Mouse (Mus musculus) kidney, embryonic 16.5 days (tissue): ENCODE results near the gene Lrrc29. TPM values are rescaled to one million over a fixed set of nuclear protein-coding genes. Genes with fewer than 3 reads are reported as not detected.

Source experiments
- ATAC-seq: fragments of 200-750 bp; cut with Nextera tagmentation; 2 replicates; pipeline ENCODE4 v1.8.0; 2017; ENCODE audit warnings: moderate TSS enrichment; ENCODE audit not compliant: low FRiP score, low TSS enrichment
- H3K27ac ChIP-seq: fragments of 300-500 bp; sonication (generic); 2 replicates; pipeline ENCODE4 v1.5.1; 2014; ENCODE audit warnings: low read length
- H3K27me3 ChIP-seq: fragments of 300-500 bp; sonication (generic); 2 replicates; pipeline ENCODE4 v1.6.1; 2014; ENCODE audit warnings: low read length, control low read depth, mixed read lengths; ENCODE audit not compliant: insufficient read depth
- H3K36me3 ChIP-seq: fragments of 300-500 bp; sonication (generic); 2 replicates; pipeline ENCODE4 v1.6.1; 2014; ENCODE audit warnings: low read length, control low read depth, mixed read lengths; ENCODE audit not compliant: insufficient read depth
- H3K4me1 ChIP-seq: fragments of 300-500 bp; sonication (generic); 2 replicates; pipeline ENCODE4 v1.6.1; 2014; ENCODE audit warnings: low read length, control low read depth, mixed read lengths; ENCODE audit not compliant: insufficient read depth
- H3K4me2 ChIP-seq: fragments of 300-500 bp; sonication (generic); replicated peaks from 2 replicates; pipeline ENCODE4 v1.6.1; 2014; ENCODE audit warnings: low read depth, low read length
- H3K4me3 ChIP-seq: fragments of 300-500 bp; sonication (generic); 2 replicates; pipeline ENCODE4 v1.5.1; 2014; ENCODE audit warnings: mild to moderate bottlenecking, low read length
- H3K9ac ChIP-seq: fragments of 300-500 bp; sonication (generic); replicated peaks from 2 replicates; pipeline ENCODE4 v1.6.1; 2014; ENCODE audit warnings: low read length
- H3K9me3 ChIP-seq: fragments of 300-500 bp; sonication (generic); 2 replicates; pipeline ENCODE4 v1.6.1; 2016; ENCODE audit warnings: low read length, control low read depth
- WGBS: fragments of 180-500 bp; shearing (Covaris S2); extraction: QIAGEN DNeasy Blood & Tissue Kit; methylation state at CpG from one replicate; pipeline ENCODE4 v1.1.7; 2014; 5-methylcytosine and 5-hydroxymethylcytosine counted together
- polyA plus RNA-seq: library from polyadenylated mRNA; unstranded; fragments of >200 nt; fragmentation: Nextera tagmentation; extraction: Ambion mirVana; gene quantifications from 2 replicates; pipeline ENCODE4 v1.2.1, GENCODE M21; 2015

The Lrrc29 gene
- polyA plus RNA-seq, 1 experiment from 2014 or later: 2.4 TPM

DNA sequence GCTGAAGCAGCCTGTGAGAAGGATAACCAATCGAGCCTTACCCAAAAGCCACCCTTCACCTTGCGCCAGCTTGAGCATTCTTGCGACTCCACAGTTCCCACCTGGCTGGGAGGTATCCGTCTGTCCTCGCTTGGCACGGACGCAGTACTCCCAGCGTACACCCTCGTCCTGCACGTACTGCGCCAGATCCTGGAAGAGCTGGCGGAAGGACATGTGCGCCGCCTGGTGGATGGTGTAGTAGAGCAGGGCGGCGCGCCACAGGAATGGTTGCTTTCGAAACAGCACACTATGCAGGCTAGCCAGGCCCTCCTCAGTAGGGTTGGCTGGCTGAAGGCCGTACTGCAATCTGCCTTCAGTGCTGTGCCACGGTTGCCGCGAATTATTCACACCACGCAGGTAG, 43.0 kb downstream of the Lrrc29 start:
- H3K4me3 ChIP-seq: no peak overlapping the region
- H3K4me1 ChIP-seq: peaks cover 5% of the 10 kb centered on the region; the same call in 1 of the 2 replicates
- H3K9me3 ChIP-seq: no peaks in the 10 kb centered on the region
- H3K27ac ChIP-seq: no peak overlapping the region
- H3K27me3 ChIP-seq: peaks cover 21% of the 10 kb centered on the region
- no peak overlapping the region for H3K9ac ChIP-seq
- 0 out of 2 replicates have a peak, but pooled peaks have one; percentile 32 for ATAC-seq
- WGBS: 31% methylated on average over 23 of the region's 23 CpGs
- H3K36me3 ChIP-seq: peaks cover 8% of the 10 kb centered on the region
- H3K4me2 ChIP-seq: no peak overlapping the region

DNA sequence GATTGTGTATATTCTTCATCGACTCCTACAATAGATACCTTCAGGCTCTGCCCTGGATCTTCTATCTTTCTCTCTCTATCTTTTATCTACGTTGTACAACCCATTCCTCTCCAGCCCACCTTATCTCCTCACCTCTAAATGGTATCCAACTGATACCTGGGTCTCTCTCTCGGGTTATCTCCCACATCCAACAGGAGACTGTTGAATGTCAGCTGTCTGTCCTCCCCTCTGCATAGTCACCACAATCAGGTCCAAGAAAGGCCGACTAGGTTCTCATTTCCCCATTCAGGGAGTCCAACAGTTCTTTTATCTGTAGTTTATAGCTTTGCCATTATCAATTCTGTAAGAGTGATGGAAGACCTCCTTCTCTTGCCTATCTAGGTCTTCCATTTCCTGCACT, 43.8 kb downstream of the Lrrc29 start:
- Histone ChIP-seq H3K36me3 (peaks cover 8% of the 10 kb centered on the region), H3K4me1 (peaks cover 5% of the 10 kb centered on the region; the same call in 1 of the 2 replicates), H3K27ac (no peak overlapping the region), H3K4me2 (no peak overlapping the region), H3K9me3 (no peaks in the 10 kb centered on the region), H3K4me3 (no peak overlapping the region), H3K27me3 (peaks cover 29% of the 10 kb centered on the region), H3K9ac (no peak overlapping the region)
- 93% methylated on average over 4 of the region's 4 CpGs for WGBS
- no peak for ATAC-seq

DNA sequence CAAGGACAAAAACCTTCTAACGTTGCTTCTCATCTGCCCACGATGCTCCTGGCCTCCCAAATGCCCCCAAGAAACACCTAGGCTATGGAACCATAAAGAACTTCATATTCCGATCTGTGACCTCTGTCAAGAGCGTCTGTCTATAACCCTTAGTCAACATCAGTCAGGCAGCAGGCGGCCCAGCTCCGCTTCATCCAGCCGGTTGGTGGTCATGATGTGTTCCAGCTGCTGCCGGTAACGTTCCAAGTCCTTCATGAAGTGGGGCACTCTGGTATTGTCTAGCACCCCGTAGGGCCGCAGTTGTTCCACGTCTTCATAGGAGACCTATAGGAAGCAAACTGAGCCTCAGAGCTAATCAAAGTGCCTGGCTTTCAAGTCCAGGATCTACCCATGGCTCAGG, 44.3 kb downstream of the Lrrc29 start:
- 87% methylated on average over 12 of the region's 12 CpGs for WGBS
- no peak overlapping the region for H3K27ac ChIP-seq

DNA sequence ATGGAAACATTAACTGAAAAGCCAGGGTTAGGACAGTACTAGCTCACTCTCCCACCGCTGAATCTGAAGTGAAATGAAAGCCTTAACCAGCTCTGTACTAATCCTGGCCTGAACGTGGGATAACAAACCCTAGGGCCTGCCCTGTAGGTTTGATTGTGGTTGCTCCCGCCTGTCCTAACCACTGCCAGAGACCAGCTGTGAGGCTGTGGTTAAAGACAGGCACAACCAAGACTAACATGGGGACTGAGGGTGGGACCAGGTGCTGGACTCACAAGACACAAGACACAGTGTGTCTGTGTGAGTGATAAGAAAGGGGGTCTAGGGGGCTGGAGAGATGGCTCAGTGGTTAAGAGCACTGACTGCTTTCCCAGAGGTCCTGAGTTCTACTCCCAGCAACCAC, 45.5 kb downstream of the Lrrc29 start:
- WGBS: 81% methylated on average over 3 of the region's 3 CpGs

More for the DNA sequence above, 44.3 kb downstream of the Lrrc29 start:
- H3K4me2 ChIP-seq: no peak overlapping the region
- H3K9ac ChIP-seq: no peak overlapping the region
- H3K4me3 ChIP-seq: no peak overlapping the region
- no peak for ATAC-seq
- H3K36me3 ChIP-seq: peaks cover 8% of the 10 kb centered on the region
- peaks cover 5% of the 10 kb centered on the region; the same call in 1 of the 2 replicates for H3K4me1 ChIP-seq
- H3K9me3 ChIP-seq: no peaks in the 10 kb centered on the region
- peaks cover 34% of the 10 kb centered on the region for H3K27me3 ChIP-seq

DNA sequence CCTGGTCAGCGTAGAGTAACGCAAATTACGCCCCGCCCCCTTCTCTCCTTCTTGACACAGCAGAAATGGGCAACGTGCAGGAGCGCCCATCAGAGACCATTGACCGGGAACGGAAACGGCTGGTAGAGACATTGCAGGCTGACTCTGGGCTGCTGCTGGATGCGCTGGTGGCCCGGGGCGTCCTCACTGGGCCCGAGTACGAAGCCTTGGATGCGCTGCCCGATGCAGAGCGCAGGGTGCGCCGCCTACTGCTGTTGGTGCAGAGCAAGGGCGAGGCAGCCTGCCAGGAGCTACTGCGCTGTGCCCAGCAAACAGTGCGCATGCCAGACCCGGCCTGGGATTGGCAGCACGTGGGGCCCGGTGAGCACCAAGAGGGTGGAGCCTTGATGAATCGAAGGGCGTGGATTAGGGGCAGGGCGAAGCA, 47.2 kb downstream of the Lrrc29 start:
- peaks cover 63% of the 10 kb centered on the region for H3K27me3 ChIP-seq
- peaks cover 8% of the 10 kb centered on the region; the same call in 1 of the 2 replicates for H3K36me3 ChIP-seq
- H3K9ac ChIP-seq: no peak overlapping the region
- peak overlapping the region; percentile 31 for H3K4me3 ChIP-seq
- ATAC-seq: peak; percentile 55; the same call in 1 of the 2 replicates
- H3K4me1 ChIP-seq: peaks cover 16% of the 10 kb centered on the region
- H3K9me3 ChIP-seq: no peaks in the 10 kb centered on the region
- no peak overlapping the region for H3K27ac ChIP-seq
- H3K4me2 ChIP-seq: peak overlapping the region; percentile 44
- 3% methylated on average over 28 of the region's 28 CpGs for WGBS

More for the DNA sequence above, 45.5 kb downstream of the Lrrc29 start:
- Histone ChIP-seq H3K9ac (no peak overlapping the region), H3K4me2 (no peak overlapping the region), H3K27ac (no peak overlapping the region), H3K4me1 (peaks cover 15% of the 10 kb centered on the region), H3K4me3 (no peak overlapping the region), H3K27me3 (peaks cover 46% of the 10 kb centered on the region), H3K9me3 (no peaks in the 10 kb centered on the region), H3K36me3 (peaks cover 8% of the 10 kb centered on the region)
- no peak for ATAC-seq

DNA sequence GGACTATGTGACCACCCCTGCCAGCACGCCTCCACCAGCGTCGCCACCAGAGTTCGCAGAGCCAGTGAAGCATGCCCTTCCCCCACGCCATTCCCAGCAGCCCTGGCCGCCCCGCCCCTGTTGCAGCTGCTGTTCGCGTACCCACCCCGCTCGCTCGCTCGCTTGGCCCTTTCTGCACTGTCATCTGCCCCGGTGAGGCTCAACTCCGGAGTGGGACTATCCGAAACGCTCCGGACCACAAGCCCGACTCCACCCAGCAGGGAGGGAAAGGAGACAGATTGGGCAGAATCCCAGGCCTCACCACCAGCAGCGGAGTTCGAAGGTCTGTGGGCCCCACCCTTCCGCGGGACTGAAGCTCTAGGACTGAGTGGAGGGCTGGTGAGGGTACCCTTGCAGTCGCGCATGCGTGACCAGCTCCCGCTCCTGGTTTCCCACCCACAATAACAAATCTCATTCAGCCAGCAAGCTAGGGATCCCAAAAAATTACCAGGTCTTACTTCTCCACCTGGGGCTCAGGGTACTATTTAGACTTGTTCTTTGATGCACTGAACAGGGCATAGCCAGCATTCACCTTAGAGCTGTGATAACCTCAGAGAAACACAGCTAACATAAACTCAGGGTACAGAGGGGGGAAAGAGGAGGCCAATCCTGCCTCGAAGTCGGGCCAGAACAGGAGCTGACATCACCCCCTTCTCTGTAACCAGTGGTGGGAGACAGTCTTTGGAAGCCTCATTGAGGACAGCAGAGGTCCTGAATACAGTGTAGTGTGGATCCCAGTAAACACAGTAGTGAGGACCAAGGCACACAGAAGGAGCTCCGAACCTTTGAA, 49.6 kb downstream of the Lrrc29 start:
- Histone ChIP-seq H3K4me1 (peaks cover 16% of the 10 kb centered on the region), H3K36me3 (peaks cover 1% of the 10 kb centered on the region; the same call in 1 of the 2 replicates), H3K4me2 (peak overlapping the region; percentile 67), H3K27me3 (peaks cover 86% of the 10 kb centered on the region), H3K4me3 (peak overlapping the region; percentile 42), H3K9ac (peak overlapping the region; percentile 62), H3K27ac (no peak overlapping the region), H3K9me3 (no peaks in the 10 kb centered on the region)
- 2% methylated on average over 30 of the region's 30 CpGs for WGBS
- peak; percentile 47; the same call in 1 of the 2 replicates for ATAC-seq

DNA sequence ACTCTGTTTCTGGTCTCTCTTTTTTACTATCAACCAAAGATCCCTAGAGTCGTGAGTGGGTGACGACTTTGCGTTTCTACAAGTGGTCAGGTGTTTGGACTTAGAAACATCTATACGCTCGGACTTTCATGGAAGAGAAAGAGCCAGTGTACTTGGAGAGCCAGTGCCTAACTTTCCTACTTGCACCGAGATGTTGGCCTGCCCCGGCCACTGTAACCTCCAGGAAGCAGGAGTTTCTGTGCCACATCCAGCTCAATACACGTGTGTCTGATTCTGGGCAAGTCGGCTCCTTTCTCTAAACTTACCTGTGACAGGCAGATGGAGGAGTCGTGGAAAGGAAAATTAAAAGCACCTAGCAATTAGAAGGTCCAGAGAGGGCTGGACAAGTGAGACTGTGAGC, 50.2 kb downstream of the Lrrc29 start, which contains the start of gene Nol3:
Gene Nol3 (plus strand): TSS at position 301 of the 400 bp plus-strand sequence.
- H3K36me3 ChIP-seq: no peaks in the 10 kb centered on the region
- H3K27me3 ChIP-seq: peaks cover 93% of the 10 kb centered on the region
- H3K27ac ChIP-seq: no peak within 1 kb of the TSS
- peak within 1 kb of the TSS; percentile 42 for H3K4me3 ChIP-seq
- H3K4me2 ChIP-seq: peak within 1 kb of the TSS; percentile 67
- 2% methylated on average over 10 of the region's 10 CpGs for WGBS
- peak within 1 kb of the TSS; percentile 62 for H3K9ac ChIP-seq
- H3K4me1 ChIP-seq: peaks cover 18% of the 10 kb centered on the region
- ATAC-seq: no peak
- H3K9me3 ChIP-seq: no peaks in the 10 kb centered on the region

DNA sequence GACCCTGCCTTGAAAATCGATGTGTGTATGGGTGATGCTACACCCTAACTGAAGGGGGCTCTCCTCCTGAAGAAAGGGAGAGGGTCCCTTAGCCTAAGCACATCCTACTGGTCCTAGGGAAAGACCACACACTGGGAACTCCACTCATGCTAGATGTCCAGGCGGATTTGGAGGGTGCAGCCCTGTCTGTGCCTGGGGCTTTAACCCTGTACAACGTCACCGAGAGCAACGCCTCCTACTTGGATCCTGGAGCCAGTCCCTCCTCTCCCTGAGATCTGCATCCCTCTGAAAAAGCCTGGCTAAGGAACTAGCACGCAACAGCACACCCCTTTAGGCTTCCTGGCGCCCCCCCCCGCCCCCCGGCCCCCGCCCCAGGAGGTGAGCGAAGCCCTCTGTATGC, 50.7 kb downstream of the Lrrc29 start:
- Histone ChIP-seq H3K9ac (no peak overlapping the region), H3K4me3 (no peak overlapping the region), H3K9me3 (no peaks in the 10 kb centered on the region), H3K4me2 (peak overlapping the region; percentile 67; the same call in 1 of the 2 replicates), H3K27me3 (peaks cover 97% of the 10 kb centered on the region), H3K27ac (no peak overlapping the region), H3K36me3 (no peaks in the 10 kb centered on the region), H3K4me1 (peaks cover 22% of the 10 kb centered on the region)
- ATAC-seq: no peak
- WGBS: 3% methylated on average over 9 of the region's 11 CpGs

DNA sequence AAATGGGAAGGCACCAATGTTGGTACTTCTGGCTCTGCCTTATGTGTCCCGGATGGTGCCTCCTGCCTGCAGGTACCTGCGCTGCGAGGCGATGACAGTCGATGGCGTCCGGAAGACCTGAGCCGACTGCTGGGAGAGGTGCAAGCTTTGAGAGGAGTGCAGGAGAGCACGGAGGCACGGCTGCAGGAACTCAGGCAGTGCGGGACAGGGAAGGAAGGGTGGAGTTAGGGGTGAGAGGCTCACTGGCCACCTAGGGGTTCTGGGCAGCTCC, 55.2 kb downstream of the Lrrc29 start:
- Histone ChIP-seq H3K4me2 (no peak overlapping the region), H3K4me1 (peaks cover 35% of the 10 kb centered on the region), H3K9me3 (no peaks in the 10 kb centered on the region), H3K27ac (no peak overlapping the region), H3K27me3 (peaks cover 99% of the 10 kb centered on the region), H3K4me3 (peak overlapping the region; percentile 19; the same call in 1 of the 2 replicates), H3K9ac (no peak overlapping the region), H3K36me3 (no peaks in the 10 kb centered on the region)
- 1% methylated on average over 11 of the region's 11 CpGs for WGBS
- no peak for ATAC-seq
